Mouse (Mus musculus) c-Kit-positive CD71-positive TER-119-positive erythroid progenitor cells, embryonic 14.5 days (primary cell): Measurements from ENCODE around the gene Slc35c2.

Source experiments
- DNase-seq: peaks from one replicate; pipeline ENCODE4 v3.0.0-alpha.2; 2013; ENCODE audit warnings: low spot score

Slc35c2 gene

GRCm38 (mm10) chr2:165239533-165240144 lies 48.0 kb downstream of the Slc35c2 start:
- no peak for DNase-seq

GRCm38 (mm10) chr2:165238416-165239145 lies 49.1 kb downstream of the Slc35c2 start:
- no peak for DNase-seq

GRCm38 (mm10) chr2:165234613-165235291 lies 52.9 kb downstream of the Slc35c2 start, which contains the start of gene Cdh22:
Gene Cdh22, minus strand, starts transcription at chr2:165234853.
- no peak for DNase-seq

GRCm38 (mm10) chr2:165234291-165234612 lies 53.4 kb downstream of the Slc35c2 start:
- no peak for DNase-seq

GRCm38 (mm10) chr2:165233491-165234290 lies 54.0 kb downstream of the Slc35c2 start:
- no peak for DNase-seq

GRCm38 (mm10) chr2:165229050-165229449 lies 58.6 kb downstream of the Slc35c2 start:
- no peak for DNase-seq
